Mouse (Mus musculus) kidney, postnatal 4 days (tissue): ENCODE data around the gene Mroh2a.

ENCODE experiments used
- DNase-seq, 2 experiments: peaks; one replicate each; pipeline ENCODE4 v3.0.0; 2021; ENCODE audit warnings: mixed read lengths in 2 of 2

Gene Mroh2a

GRCm38 (mm10) chr1:88260114-88260513 lies 33.3 kb downstream of the Mroh2a start:
- peak; percentile 73 to 78 for DNase-seq

DNA sequence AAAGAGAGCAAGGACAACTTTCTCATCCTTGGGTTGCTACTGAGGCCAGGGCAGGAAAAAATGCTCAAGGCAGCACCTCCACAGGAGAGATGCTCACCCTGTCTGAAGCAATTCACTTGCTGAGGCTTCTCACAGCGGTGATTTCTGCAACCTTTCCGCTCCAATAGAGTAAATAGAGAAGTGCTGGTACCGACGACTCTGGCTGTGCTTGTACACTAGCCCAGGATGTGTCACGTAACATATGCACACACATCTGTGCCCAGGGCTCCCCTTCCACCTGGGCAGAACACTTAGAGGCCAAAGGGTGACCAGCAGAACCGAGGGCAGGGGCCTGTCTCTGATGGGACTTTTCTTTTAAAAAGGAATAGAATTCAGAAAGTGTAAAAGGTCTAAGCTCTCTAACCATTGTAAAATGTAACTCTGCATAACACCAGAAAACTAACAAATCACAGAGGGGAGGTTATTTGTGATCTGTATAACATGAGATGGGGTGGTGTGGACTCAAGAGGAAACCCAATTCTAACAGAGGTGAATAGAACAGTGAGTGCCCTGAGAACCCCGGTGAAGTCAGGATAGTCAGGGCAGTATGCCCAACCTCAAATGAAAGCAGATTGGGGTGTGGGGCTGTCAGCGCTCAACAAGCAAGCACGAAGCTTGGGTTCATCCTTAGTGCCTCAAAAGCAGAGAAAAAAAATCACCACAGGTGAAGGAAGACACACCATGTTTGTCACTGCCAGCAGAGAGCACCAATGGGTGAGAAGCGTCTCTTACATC lies 34.0 kb downstream of the Mroh2a start:
- DNase-seq = peak in 1 of 2 experiments; percentile 15

- DNase-seq = no peak
These were observed 34.9 kb downstream of the Mroh2a start for GRCm38 (mm10) chr1:88261706-88262105.

DNA sequence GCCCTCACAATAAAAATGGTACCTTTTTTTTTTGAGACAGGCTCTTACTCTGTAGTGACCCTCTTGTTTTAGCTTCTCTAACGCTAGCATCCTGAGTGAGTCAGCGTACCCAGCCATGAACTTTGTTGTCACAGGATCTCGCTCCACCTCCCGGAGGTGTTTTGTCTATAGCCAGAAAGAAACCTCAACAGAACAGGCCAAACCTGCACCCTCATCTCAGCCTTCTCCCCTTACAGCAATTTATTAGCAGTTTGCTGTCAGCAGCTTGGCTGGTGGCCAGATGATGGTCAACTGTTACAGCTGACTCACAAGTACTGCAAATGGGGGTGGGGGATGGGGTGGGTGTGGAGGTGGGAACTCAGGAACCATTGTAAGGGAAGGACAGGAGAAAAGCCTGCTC lies 35.5 kb downstream of the Mroh2a start:
- peak; percentile 81 to 86 for DNase-seq

DNA sequence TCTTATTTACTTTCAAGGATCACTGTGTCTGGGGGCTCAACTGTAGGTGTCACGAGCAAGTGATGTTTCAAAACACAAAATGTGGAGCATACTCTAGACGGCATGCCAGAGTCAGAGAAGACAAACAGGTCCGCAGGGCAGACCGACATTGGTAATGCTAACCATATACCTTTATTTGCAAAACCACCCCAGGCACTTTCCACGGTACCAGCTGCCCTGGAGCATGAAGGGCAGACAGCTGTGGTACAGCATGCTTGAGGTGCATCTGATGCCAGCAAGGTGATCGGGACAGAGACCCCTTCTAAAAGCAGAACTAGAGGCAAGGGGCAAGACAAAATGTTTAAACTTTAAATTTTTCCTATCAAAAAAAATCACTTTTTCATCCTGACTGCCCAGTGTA lies 36.2 kb downstream of the Mroh2a start:
- no peak for DNase-seq

DNA sequence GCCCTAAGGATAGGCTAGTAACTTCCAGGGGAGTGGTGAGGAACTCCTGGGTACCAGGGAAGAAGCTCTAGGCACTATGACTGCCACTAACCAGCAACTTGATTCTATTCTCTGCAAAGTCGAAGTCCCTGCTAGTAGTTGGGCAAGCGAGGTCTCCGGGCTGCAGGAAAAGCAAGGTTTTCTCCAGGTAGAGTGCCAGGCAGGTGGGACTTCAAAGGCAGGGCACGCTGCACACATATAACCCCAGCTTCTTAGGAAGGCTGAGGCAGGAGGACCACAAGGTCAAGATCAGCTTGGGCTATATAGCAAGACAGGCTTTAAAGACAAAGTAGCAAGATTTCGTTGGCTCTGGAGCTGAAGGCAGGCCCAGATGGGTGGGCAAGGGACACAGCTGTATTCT lies 37.0 kb downstream of the Mroh2a start:
- no peak for DNase-seq

DNA sequence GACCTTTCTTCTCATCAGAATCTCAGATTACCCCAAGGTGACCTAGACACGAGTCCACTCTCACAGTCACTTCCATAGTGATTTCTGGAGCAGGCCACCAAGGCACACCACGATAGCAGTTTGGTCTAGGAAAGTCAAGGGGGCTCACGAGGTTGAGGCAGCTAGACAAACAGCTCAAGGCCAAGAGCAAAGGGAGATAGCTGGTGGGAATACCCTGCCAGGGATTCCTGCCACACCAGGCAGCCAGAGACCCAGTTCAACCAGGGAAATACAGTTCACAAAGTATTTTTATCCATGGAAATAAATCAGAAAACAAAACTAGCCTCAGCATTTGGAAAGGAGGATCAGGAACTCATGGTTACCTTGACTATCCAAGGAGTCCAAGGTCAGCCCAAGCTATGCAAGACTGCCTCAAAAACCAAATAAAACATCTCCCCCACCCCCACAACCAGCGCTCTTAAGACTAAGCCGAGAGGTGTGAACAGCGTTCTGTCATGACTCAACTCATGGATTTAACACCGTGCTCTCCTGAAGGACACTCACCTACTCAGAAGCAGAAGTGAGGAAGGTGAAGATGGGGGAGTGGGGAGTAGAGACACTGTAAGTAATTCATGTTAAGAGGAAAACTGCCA lies 37.6 kb downstream of the Mroh2a start:
- DNase-seq = no peak

GRCm38 (mm10) chr1:88264869-88265240 lies 38.1 kb downstream of the Mroh2a start:
- DNase-seq = no peak

DNA sequence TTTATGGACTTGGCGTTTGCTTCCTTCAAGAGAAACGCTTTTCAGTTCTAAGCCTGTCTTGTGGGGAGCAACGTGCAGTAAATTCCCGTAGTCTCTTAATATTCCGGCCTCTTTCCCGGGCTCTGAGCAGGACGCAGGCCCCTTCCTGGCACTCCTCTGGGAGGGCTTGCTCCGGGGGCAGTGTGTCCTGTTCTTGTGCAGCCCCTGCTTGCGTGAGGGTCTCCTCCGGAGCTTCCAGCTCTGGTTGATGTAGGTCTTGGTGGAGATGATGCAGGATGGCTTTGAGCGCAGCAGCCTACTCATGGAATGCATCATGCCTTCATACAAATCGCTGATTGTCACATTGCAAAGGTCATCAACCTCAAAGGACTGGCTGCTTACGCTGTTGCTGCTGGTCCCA lies 39.3 kb downstream of the Mroh2a start:
- DNase-seq = peak in 1 of 2 experiments; percentile 9

DNA sequence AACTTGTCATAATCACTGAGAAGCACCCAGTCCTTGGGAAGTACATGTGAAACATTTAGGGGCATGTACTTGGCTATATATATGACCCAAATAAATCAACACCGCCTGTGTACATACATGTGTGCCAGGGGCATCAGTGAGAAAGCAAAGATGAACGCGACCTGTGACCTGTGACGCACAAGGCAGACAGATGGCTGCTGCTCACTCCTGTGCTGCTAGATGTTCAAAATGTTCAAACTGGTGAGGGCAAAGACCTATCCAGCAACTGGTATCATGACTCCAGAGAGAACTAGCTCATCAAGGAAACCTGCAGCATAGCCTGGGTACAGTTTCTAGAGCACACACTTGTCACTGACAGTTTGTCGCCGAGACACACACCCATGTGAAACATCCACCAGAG lies 40.7 kb downstream of the Mroh2a start:
- DNase-seq = peak in 1 of 2 experiments; percentile 11

DNA sequence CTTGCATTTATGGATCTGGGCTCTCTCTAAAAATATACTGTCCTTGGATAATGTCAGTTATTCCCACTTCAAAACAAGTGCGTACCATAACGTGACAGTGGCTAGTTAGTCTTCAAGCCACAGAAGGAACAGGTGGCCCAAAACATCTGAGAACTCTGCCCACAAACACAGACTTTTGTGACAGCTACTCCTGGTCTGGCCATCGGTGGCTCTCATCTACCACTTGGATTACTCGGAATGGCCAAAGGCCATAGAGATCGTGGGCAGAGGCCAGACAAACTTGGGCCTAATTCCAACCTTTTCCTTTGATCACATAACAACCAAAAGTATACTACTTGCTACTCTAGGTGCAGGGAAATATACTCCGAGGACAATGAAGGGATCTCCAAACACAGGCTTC lies 41.3 kb downstream of the Mroh2a start:
- DNase-seq = no peak

- peak in 1 of 2 experiments; percentile 4 for DNase-seq
These were observed 42.9 kb downstream of the Mroh2a start for GRCm38 (mm10) chr1:88269539-88270309.

DNA sequence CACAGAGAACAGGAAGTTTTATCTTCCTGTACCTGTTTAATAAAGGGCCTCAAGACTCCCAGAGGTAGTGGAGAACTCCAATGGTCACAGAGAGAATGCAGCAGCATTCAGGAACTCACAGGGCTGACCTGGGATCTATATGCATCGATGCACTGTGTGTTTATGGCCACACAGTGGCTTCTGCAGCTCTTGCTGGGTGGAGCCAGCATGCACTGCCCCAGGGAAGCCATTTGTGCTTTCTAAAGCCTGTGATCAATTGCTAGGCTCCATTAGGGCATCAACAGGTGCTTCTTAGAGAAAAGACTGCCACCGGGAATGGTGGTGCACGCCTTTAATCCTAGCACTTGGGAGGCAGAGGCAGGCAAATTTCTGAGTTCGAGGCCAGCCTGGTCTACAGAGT lies 46.1 kb downstream of the Mroh2a start:
- DNase-seq = no peak

GRCm38 (mm10) chr1:88273326-88273725 lies 46.5 kb downstream of the Mroh2a start:
- DNase-seq = no peak

DNA sequence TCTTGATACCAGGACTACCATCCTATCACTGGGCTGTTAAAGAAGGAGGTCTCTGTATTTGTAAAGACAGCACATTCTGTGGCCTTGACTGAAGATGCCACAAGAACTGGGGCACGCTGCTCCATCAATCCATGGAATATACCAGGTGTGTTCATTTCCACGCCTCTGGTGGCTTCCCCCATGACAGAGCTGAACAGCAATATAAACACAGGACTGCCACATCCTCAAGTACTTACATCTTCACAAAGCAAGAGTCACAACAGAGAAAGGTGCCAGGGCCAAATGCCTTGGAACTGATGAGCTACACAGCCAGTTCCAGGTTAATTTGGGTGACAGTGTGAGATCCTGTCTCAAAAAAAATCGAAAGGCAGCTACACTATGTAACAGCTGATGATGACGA lies 47.0 kb downstream of the Mroh2a start:
- DNase-seq = peak in 1 of 2 experiments; percentile 10

GRCm38 (mm10) chr1:88274371-88275077 lies 47.7 kb downstream of the Mroh2a start:
- DNase-seq = peak in 1 of 2 experiments; percentile 8

DNA sequence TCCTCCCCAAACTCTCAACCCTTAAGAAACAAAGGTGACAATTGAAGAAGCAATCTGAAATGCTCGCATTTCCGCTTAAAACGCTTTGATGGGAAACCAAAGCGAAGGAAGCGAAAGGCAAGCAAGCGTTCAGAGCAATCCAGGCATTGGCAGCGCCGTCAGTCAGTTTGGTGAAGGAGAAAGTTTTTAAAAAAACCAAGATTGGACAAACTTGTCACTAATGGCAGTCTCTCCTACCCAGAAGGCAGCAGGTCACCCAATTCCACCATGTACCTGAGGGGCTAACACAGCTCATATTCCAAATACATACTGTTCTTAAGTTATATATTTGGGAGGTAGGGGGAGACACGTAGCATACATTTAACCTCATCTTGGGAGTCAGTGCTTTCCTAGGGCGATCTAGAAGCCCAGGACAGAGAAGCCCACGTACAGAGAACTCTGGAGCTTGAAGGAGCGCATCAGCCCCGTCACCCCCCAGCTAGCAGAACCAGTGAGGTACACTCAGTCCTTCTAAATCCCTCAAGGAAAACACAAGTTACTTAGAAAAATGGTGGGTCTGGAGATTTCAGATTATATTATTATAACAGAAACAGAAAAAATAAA lies 48.4 kb downstream of the Mroh2a start:
- DNase-seq = no peak

DNA sequence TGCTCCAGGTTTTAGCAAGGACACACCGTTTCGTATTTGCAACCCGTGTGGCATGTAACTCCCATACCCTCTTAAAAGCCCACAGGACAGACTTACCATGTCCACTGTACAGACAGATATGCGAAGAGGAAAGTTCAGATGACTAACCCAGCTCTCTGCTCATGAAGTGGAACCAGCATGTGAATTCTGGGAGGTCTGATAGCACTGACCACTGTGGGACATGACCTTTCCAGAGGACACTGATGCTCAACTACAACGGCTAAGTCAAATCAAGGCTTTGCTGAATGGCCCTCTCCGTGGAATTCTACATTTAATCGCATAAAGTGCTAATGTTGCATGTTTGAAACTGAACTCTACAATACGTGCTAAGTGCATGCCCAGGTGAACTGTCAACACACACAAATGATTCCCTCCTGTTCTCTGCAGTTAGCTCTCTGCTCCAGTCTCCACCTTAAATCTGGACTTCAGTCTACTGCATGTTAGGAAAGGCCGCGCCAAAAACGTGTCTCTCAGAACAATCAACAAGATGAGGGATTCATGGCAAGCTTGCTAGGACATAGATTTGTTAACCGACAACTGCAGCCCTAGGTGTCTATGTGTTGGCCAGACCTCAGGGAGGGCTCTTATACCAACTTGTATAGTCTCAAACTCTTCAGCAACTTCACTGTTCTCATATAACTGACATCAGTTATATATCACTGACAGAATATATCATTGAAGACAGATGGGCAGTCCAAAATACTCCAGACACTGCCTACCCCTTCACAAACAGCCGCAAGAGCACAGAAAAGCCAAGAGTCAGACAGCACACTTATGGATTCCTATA lies 49.1 kb downstream of the Mroh2a start:
- DNase-seq = no peak

- DNase-seq = peak in 1 of 2 experiments; percentile 18
These were observed 49.8 kb downstream of the Mroh2a start for GRCm38 (mm10) chr1:88276524-88277097.

- peak; percentile 100 for DNase-seq
These were observed 50.5 kb downstream of the Mroh2a start, which contains the start of the genes Hjurp and Trpm8 for GRCm38 (mm10) chr1:88277098-88277817. Hjurp (minus strand) TSS chr1:88277633. Trpm8 (plus strand) TSS chr1:88277661.
